Mouse (Mus musculus) ES-E14 (cell line): ENCODE measurements around the gene Rpl11. TPM values are rescaled to one million over a fixed set of nuclear protein-coding genes. Genes with fewer than 3 reads are reported as not detected.

Experiments
- DNase-seq: peaks from one replicate; pipeline ENCODE4 v3.0.0-alpha.2; 2013; ENCODE audit warnings: low read depth, low spot score
- H3K27ac ChIP-seq: 2 replicates; pipeline ENCODE4 v1.5.1; 2012; ENCODE audit warnings: low read depth, mild to moderate bottlenecking, low read length, moderate library complexity, mixed read lengths; ENCODE audit not compliant: poor library complexity, insufficient read depth, severe bottlenecking
- H3K36me3 ChIP-seq: 2 replicates; pipeline ENCODE4 v1.6.1; 2012; ENCODE audit warnings: mild to moderate bottlenecking, low read length, moderate library complexity, mixed read lengths; ENCODE audit not compliant: control insufficient read depth, poor library complexity, insufficient read depth, severe bottlenecking
- H3K4me1 ChIP-seq, 2 experiments: fragments of 150-350 bp in 1 of 2; sonication (generic) in 1 of 2; 2 replicates each; pipeline ENCODE4 v1.6.1; 2012; ENCODE audit warnings: low read length in 2 of 2, mild to moderate bottlenecking in 1 of 2, mixed read lengths in 1 of 2; ENCODE audit not compliant: control insufficient read depth in 2 of 2, insufficient read depth in 2 of 2, poor library complexity in 1 of 2
- H3K4me3 ChIP-seq, 2 experiments: fragments of 150-350 bp in 1 of 2; sonication (generic) in 1 of 2; 2 replicates each; pipeline ENCODE4 v1.5.1; 2012; ENCODE audit warnings: low read length in 2 of 2, low read depth in 1 of 2, mild to moderate bottlenecking in 1 of 2, mixed read lengths in 1 of 2; ENCODE audit not compliant: insufficient read depth in 1 of 2, poor library complexity in 1 of 2, severe bottlenecking in 1 of 2
- H3K9ac ChIP-seq: 2 replicates; pipeline ENCODE4 v1.6.1; 2012; ENCODE audit warnings: low read depth, mild to moderate bottlenecking, low read length, mixed read lengths; ENCODE audit not compliant: poor library complexity, insufficient read depth, severe bottlenecking
- H3K9me3 ChIP-seq: fragments of 150-350 bp; sonication (generic); 2 replicates; pipeline ENCODE4 v1.6.1; 2012; ENCODE audit warnings: low read depth, mild to moderate bottlenecking, low read length; ENCODE audit not compliant: control insufficient read depth, insufficient read depth
- CHD2 ChIP-seq: IDR thresholded peaks from 2 replicates; pipeline ENCODE4 v1.6.1; 2014; ENCODE audit warnings: mild to moderate bottlenecking, low read depth, low read length, inconsistent platforms
- HCFC1 ChIP-seq: IDR thresholded peaks from 2 replicates; pipeline ENCODE4 v1.6.1; 2012; ENCODE audit warnings: low read length, inconsistent platforms, borderline replicate concordance; ENCODE audit not compliant: insufficient read depth
- MAFK ChIP-seq: IDR thresholded peaks from 2 replicates; pipeline ENCODE4 v1.6.1; 2014; ENCODE audit warnings: mild to moderate bottlenecking, low read depth, low read length, inconsistent platforms; ENCODE audit not compliant: insufficient read depth
- ZC3H11A ChIP-seq: IDR thresholded peaks from 2 replicates; pipeline ENCODE4 v1.6.1; 2012; ENCODE audit warnings: low read depth, mild to moderate bottlenecking, inconsistent platforms, low read length, borderline replicate concordance
- ZNF384 ChIP-seq: IDR thresholded peaks from 2 replicates; pipeline ENCODE4 v1.6.1; 2012; ENCODE audit warnings: low read depth, low read length, inconsistent platforms
- in situ Hi-C, 2 experiments: fragments of 600-800 bp; cut with MboI; formaldehyde crosslinking; loops; one replicate each; pipeline ENCODE4 v1.15.1; 2025; ENCODE audit warnings: low sequenced_read_pairs in 2 of 2, inconsistent platforms in 1 of 2; ENCODE audit not compliant: unreplicated experiment in 2 of 2
- total RNA-seq: library from RNA; depleted of rRNA; stranded (reverse); fragments of 300-350 nt; gene quantifications from 2 replicates; pipeline ENCODE4 v1.2.3, GENCODE M21; 2012

Gene Rpl11
- total RNA-seq, 1 experiment = 1,442 TPM

DNA sequence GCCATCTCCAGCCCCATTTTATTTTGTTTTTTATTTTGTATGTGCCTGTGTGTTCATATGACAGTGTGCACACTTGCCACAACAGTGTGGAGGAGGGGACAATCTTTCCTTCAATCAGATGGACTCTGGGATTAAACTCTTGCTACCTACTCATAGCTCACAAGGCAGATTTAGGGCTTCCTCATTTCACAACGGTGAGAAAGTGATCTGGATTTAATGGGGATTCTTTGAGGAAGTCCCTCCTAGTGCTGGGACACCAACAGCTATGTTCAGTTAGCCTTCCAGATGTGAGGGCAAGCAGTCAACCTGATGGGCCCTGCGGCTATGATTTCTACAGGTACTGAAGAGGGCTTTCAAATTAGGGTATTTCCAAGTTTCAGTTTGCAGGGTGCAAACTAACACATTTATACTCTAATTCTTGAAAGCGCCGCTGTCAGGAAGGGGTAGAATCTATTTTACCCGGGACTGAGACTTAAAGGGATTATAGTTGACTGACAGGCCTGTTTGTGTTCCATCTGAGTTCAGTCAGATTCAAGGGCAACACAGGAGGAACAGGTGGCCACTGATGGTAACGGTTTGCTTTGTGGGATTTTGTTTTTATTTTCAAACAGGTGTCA, 9.3 kb downstream of the Rpl11 start:
- H3K9me3 ChIP-seq = no peaks in the 10 kb centered on the region
- H3K4me3 ChIP-seq = no peak overlapping the region
- H3K36me3 ChIP-seq = peaks cover 7% of the 10 kb centered on the region
- DNase-seq = no peak
- H3K9ac ChIP-seq = no peak overlapping the region
- in situ Hi-C loops = no loop called here
- peaks cover 0 to 8% of the 10 kb centered on the region in 2 experiments; a peak in 1 of 4 replicates for H3K4me1 ChIP-seq
- TF ChIP-seq ZC3H11A (no peak), ZNF384 (no peak), HCFC1 (no peak), CHD2 (no peak), MAFK (no peak)
- no peak overlapping the region for H3K27ac ChIP-seq

DNA sequence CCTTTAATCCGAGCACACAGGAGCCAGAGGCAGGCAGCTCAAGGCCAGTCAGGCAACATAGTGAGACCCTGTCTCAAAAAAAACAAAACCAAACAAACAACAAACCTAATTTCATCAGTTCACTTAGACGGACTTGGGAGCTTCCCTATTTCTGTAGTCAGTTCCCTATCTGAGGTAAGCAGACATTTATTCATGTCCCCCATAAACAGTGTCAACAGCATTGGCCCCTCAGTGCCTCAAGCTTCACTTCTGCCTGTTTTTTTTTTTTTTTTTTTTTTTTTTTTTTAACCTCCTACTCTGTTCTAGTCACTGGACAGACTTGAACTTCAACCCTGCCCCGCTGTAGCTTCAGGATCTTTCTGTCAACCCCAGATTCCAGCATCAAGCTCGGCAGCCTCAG, 18.1 kb downstream of the Rpl11 start:
- in situ Hi-C loops = no loop called here
- TF ChIP-seq CHD2 (no peak), ZNF384 (no peak), MAFK (no peak), ZC3H11A (no peak), HCFC1 (no peak)
- H3K36me3 ChIP-seq = no peaks in the 10 kb centered on the region

GRCm38 (mm10) chr4:136033231-136033630, 20.0 kb downstream of the Rpl11 start:
- in situ Hi-C loops = no loop called here
- Histone ChIP-seq H3K4me3 (no peak overlapping the region), H3K27ac (no peak overlapping the region), H3K9ac (no peak overlapping the region), H3K4me1 (peaks cover 0 to 2% of the 10 kb centered on the region in 2 experiments; a peak in 1 of 4 replicates), H3K36me3 (no peaks in the 10 kb centered on the region), H3K9me3 (no peaks in the 10 kb centered on the region)
- no peak for DNase-seq
- TF ChIP-seq CHD2 (no peak), ZNF384 (no peak), HCFC1 (no peak), ZC3H11A (no peak), MAFK (no peak)

More for the DNA sequence above, 18.1 kb downstream of the Rpl11 start:
- H3K4me1 ChIP-seq = peaks cover 0 to 2% of the 10 kb centered on the region in 2 experiments; a peak in 1 of 4 replicates
- H3K9me3 ChIP-seq = no peaks in the 10 kb centered on the region
- DNase-seq = no peak
- H3K9ac ChIP-seq = no peak overlapping the region
- no peak overlapping the region for H3K4me3 ChIP-seq
- H3K27ac ChIP-seq = no peak overlapping the region

- H3K4me1 ChIP-seq = peaks cover 0 to 3% of the 10 kb centered on the region in 2 experiments; a peak in 1 of 4 replicates
- no peak overlapping the region for H3K27ac ChIP-seq
- no peak overlapping the region for H3K9ac ChIP-seq
- H3K9me3 ChIP-seq = no peaks in the 10 kb centered on the region
- H3K4me3 ChIP-seq = no peak overlapping the region
- no peaks in the 10 kb centered on the region for H3K36me3 ChIP-seq
- TF ChIP-seq HCFC1 (no peak), MAFK (peak; percentile 67)
- DNase-seq = no peak
- in situ Hi-C loops = no loop called here
These were observed 22.0 kb downstream of the Rpl11 start for GRCm38 (mm10) chr4:136030968-136031909.
